26 mouse cellular contexts compared by ENCODE assay signal in the genomic region with DNA sequence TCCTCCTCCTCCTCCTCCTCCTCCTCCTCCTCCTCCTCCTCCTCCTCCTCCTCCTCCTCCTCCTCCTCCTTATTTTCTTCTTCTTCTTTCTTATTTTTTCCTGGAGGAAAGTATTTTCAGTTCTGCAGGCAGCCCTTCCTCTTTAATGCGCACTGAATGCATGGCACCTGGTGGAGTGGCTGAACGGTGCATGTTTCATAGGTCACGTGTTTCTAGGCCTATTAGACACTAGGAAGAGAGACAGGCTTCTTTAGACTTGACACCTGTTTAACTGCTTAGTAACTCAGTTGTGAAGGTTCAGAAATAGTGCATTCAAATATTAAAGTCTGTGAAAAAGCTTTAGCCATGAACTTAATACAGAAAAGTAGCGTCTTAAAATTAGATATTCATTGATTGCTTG.
"Had no signal": no experiment of that assay in that cellular context is flagged by ENCODE, and none has a peak within 500 bp of the region (broad histone marks: within the 10 kb centered on the region; RNA-seq: fewer than 3 reads in every experiment).

No protein-coding gene starts in this region.

- ATAC-seq: hindbrain, embryonic 16.5 days; hindbrain, postnatal 0 days; inflammation-experienced regulatory T-cells, adult 6 months; intestine, embryonic 15.5 days; intestine, embryonic 16.5 days; intestine, postnatal 0 days had no signal

- H3K27me3 ChIP-seq: heart, embryonic 15.5 days; hindbrain, embryonic 12.5 days; hindbrain, embryonic 13.5 days; hindbrain, embryonic 15.5 days; intestine, embryonic 15.5 days; kidney, embryonic 15.5 days had no signal

- DNase-seq: heart, postnatal 10 days; heart, postnatal 14 days; heart, postnatal 36 days; kidney, adult 11 months; kidney, adult 18-20 months; kidney, adult 2 months; kidney, adult 8-10 months; kidney, adult 9 months; kidney, postnatal 10 days; kidney, postnatal 14 days; kidney, postnatal 25 days; kidney, postnatal 36 days; kidney, postnatal 4 days; layer of hippocampus, adult 9-11 months; layer of hippocampus, postnatal 36 days had no signal
